Mouse (Mus musculus): Measurements from ENCODE around the gene Kif3a. TPM values are rescaled to one million over a fixed set of nuclear protein-coding genes. Genes with fewer than 3 reads are reported as not detected.

The Kif3a gene
- total RNA-seq, 4 experiments from 2014 or later: 28.4 to 36.3 (median 31.1) TPM

Other genes starting within 250 kb of the Kif3a start
- gene Zcchc10, start 242.7 kb upstream of the Kif3a start, total RNA-seq (2022): 10 to 100 TPM; 10.7 to 14.9 (median 12.4) TPM
- 100 to 1,000 TPM; 141 to 221 (median 184) TPM for gene Aff4, start 216.5 kb upstream of the Kif3a start, total RNA-seq (2022)
- not detected for gene Leap2, start 144.2 kb upstream of the Kif3a start, total RNA-seq (2022)
- 100 to 1,000 TPM; 496 to 883 (median 741) TPM for gene Uqcrq, start 136.5 kb upstream of the Kif3a start, total RNA-seq (2022)
- gene Gdf9, start 136.4 kb upstream of the Kif3a start, total RNA-seq (2022): 1 to 10 TPM in 2 of 4 experiments, under 1 TPM in 2; 0.37 to 2.9 (median 0.99) TPM
- gene Gm10447, start 110.3 kb upstream of the Kif3a start, total RNA-seq (2022): under 1 TPM in 3 of 4 experiments, not detected in 1; 0.21 to 0.59 (median 0.48) TPM
- gene Shroom1, start 110.2 kb upstream of the Kif3a start, total RNA-seq (2022): 1 to 10 TPM; 2.6 to 10.0 (median 7.4) TPM
- gene Gm9837, start 96.9 kb upstream of the Kif3a start, total RNA-seq (2022): not detected
- not detected for gene Gm9945, start 87.2 kb upstream of the Kif3a start, total RNA-seq (2022)
- gene Sowaha, start 87.1 kb upstream of the Kif3a start, total RNA-seq (2022): 1 to 10 TPM in 1 of 4 experiments, under 1 TPM in 3; 0.32 to 1.0 (median 0.71) TPM
- gene Sept8, start 48.1 kb upstream of the Kif3a start, total RNA-seq (2022): 10 to 100 TPM; 37.0 to 51.7 (median 42.1) TPM
- not detected for gene Il4, start 51.3 kb downstream of the Kif3a start, total RNA-seq (2022)
- not detected for gene Il13, start 67.3 kb downstream of the Kif3a start, total RNA-seq (2022)
- gene Rad50, start 139.9 kb downstream of the Kif3a start, total RNA-seq (2022): 10 to 100 TPM; 15.2 to 21.9 (median 18.6) TPM
- gene Il5, start 153.4 kb downstream of the Kif3a start, total RNA-seq (2022): not detected
- gene Irf1, start 202.6 kb downstream of the Kif3a start, total RNA-seq (2022): 10 to 100 TPM; 29.0 to 50.6 (median 43.2) TPM
- gene Gm17334, start 205.8 kb downstream of the Kif3a start, total RNA-seq (2022): 1 to 10 TPM in 2 of 4 experiments, under 1 TPM in 2; 0.84 to 1.5 (median 1.1) TPM

All from adrenal gland, adult 8-10 months (tissue).